In genomic region chr2:28578003-28578402, GRCm38 (mm10) we compare ENCODE assay signal across 8 mouse cellular contexts. TPM values are rescaled to one million over a fixed set of nuclear protein-coding genes. Genes with fewer than 3 reads are reported as not detected.
DNase-seq lines count a peak whose midpoint lies in the region; ATAC-seq and TF ChIP-seq lines count a peak whose summit lies in the region.

No protein-coding gene starts in this region.

- H3K9ac ChIP-seq in hindbrain, postnatal 0 days (replicated peaks; ENCODE audit: low read length) = no peak overlapping the region
- no peak overlapping the region for H3K9ac ChIP-seq in hindbrain, embryonic 13.5 days
- no peak overlapping the region for H3K9ac ChIP-seq in limb, embryonic 11.5 days (ENCODE audit: low read length)
- H3K9ac ChIP-seq in heart, embryonic 12.5 days = no peak overlapping the region

- ATAC-seq in hindbrain, postnatal 0 days = no peak
- no peak for ATAC-seq in hindbrain, embryonic 13.5 days (ENCODE audit: low FRiP score)
- no peak for ATAC-seq in G1E (ENCODE audit: extremely low read depth, insufficient number of reproducible peaks, low FRiP score, poor library complexity, severe bottlenecking)
- no peak for ATAC-seq in limb, embryonic 11.5 days (ENCODE audit: insufficient number of reproducible peaks, low FRiP score, low TSS enrichment, low read depth)
- no peak for ATAC-seq in heart, embryonic 12.5 days (ENCODE audit: insufficient number of reproducible peaks, low FRiP score)

- H3K27me3 ChIP-seq in hindbrain, postnatal 0 days (ENCODE audit: insufficient read depth, low read length) = no peaks in the 10 kb centered on the region
- H3K27me3 ChIP-seq in hindbrain, embryonic 13.5 days = no peaks in the 10 kb centered on the region
- no peaks in the 10 kb centered on the region for H3K27me3 ChIP-seq in G1E (ENCODE audit: insufficient read depth, low read length)
- no peaks in the 10 kb centered on the region for H3K27me3 ChIP-seq in limb, embryonic 11.5 days (ENCODE audit: control insufficient read depth, insufficient read depth, low read length)
- no peaks in the 10 kb centered on the region for H3K27me3 ChIP-seq in heart, embryonic 12.5 days (replicated peaks)

- TF ChIP-seq CTCF in hindbrain, postnatal 0 days (IDR thresholded peaks at IDR 0.05; ENCODE audit: low read depth) = peak; percentile 62
- peak; percentile 26; the same call in 1 of the 2 replicates for TF ChIP-seq CTCF in G1E (IDR thresholded peaks at IDR 0.05; ENCODE audit: low read depth, low read length)

- H3K36me3 ChIP-seq in hindbrain, postnatal 0 days (ENCODE audit: insufficient read depth, low read length) = peaks cover 31% of the 10 kb centered on the region
- peaks cover 73% of the 10 kb centered on the region for H3K36me3 ChIP-seq in hindbrain, embryonic 13.5 days
- peaks cover 82% of the 10 kb centered on the region for H3K36me3 ChIP-seq in G1E (replicated peaks)
- H3K36me3 ChIP-seq in limb, embryonic 11.5 days (ENCODE audit: control insufficient read depth, insufficient read depth, low read length) = peaks cover 29% of the 10 kb centered on the region
- peaks cover 76% of the 10 kb centered on the region for H3K36me3 ChIP-seq in heart, embryonic 12.5 days

- DNase-seq in hindbrain, postnatal 0 days (ENCODE audit: low spot score) = no peak
- DNase-seq in A20 (ENCODE audit: low read depth, low spot score) = peak; percentile 50
- DNase-seq in G1E (ENCODE audit: low spot score) = peak; percentile 29
- peak; percentile 47 for DNase-seq in limb, embryonic 11.5 days (ENCODE audit: low spot score)
- DNase-seq in c-Kit-positive CD71-positive TER-119-positive erythroid progenitor cells, embryonic 14.5 days (ENCODE audit: low spot score) = no peak
- no peak for DNase-seq in cerebellum, adult 8-10 months

- no peaks in the 10 kb centered on the region for H3K9me3 ChIP-seq in hindbrain, postnatal 0 days (ENCODE audit: low read length)
- no peaks in the 10 kb centered on the region for H3K9me3 ChIP-seq in hindbrain, embryonic 13.5 days
- no peaks in the 10 kb centered on the region for H3K9me3 ChIP-seq in G1E (replicated peaks)
- no peaks in the 10 kb centered on the region for H3K9me3 ChIP-seq in limb, embryonic 11.5 days (ENCODE audit: control insufficient read depth, low read length)
- H3K9me3 ChIP-seq in heart, embryonic 12.5 days (replicated peaks) = no peaks in the 10 kb centered on the region

- H3K4me3 ChIP-seq in hindbrain, postnatal 0 days (ENCODE audit: low read length) = no peak overlapping the region
- H3K4me3 ChIP-seq in hindbrain, embryonic 13.5 days = no peak overlapping the region
- H3K4me3 ChIP-seq in G1E (ENCODE audit: low read depth, low read length) = no peak overlapping the region
- H3K4me3 ChIP-seq in limb, embryonic 11.5 days (ENCODE audit: low read depth, low read length) = no peak overlapping the region
- no peak overlapping the region for H3K4me3 ChIP-seq in heart, embryonic 12.5 days

- WGBS in hindbrain, postnatal 0 days = 58% methylated on average over 5 of the region's 5 CpGs
- WGBS in hindbrain, embryonic 13.5 days = 74% methylated on average over 5 of the region's 5 CpGs
- 79% methylated on average over 5 of the region's 5 CpGs for WGBS in limb, embryonic 11.5 days
- 75% methylated on average over 5 of the region's 5 CpGs for whole genome bisulfite sequencing in heart, embryonic 12.5 days

- no peak overlapping the region for H3K27ac ChIP-seq in hindbrain, postnatal 0 days
- H3K27ac ChIP-seq in hindbrain, embryonic 13.5 days = no peak overlapping the region
- no peak overlapping the region for H3K27ac ChIP-seq in limb, embryonic 11.5 days (replicated peaks; ENCODE audit: low read depth, low read length)
- no peak overlapping the region for H3K27ac ChIP-seq in heart, embryonic 12.5 days (ENCODE audit: poor library complexity, severe bottlenecking)

- H3K4me1 ChIP-seq in hindbrain, postnatal 0 days (ENCODE audit: insufficient read depth, low read length) = peaks cover 10% of the 10 kb centered on the region; the same call in 1 of the 2 replicates
- peaks cover 21% of the 10 kb centered on the region for H3K4me1 ChIP-seq in hindbrain, embryonic 13.5 days (replicated peaks)
- peaks cover 16% of the 10 kb centered on the region for H3K4me1 ChIP-seq in G1E (ENCODE audit: insufficient read depth, low read depth, low read length)
- H3K4me1 ChIP-seq in limb, embryonic 11.5 days (ENCODE audit: control insufficient read depth, insufficient read depth, low read length) = peaks cover 3% of the 10 kb centered on the region; the same call in 1 of the 2 replicates
- peaks cover 6% of the 10 kb centered on the region; the same call in 1 of the 2 replicates for H3K4me1 ChIP-seq in heart, embryonic 12.5 days (replicated peaks)

- no peak overlapping the region for H3K4me2 ChIP-seq in hindbrain, postnatal 0 days (ENCODE audit: low read depth, low read length)
- no peak overlapping the region for H3K4me2 ChIP-seq in hindbrain, embryonic 13.5 days
- H3K4me2 ChIP-seq in limb, embryonic 11.5 days (ENCODE audit: low read depth, severe bottlenecking) = no peak overlapping the region
- H3K4me2 ChIP-seq in heart, embryonic 12.5 days = no peak overlapping the region

RNA-seq across cellular contexts. Expression of gene Gtf3c5, which starts 5.5 kb away (rescaled TPM):
- 23.1 and 28.4 TPM in 2 replicates for total RNA-seq in hindbrain, postnatal 0 days (2014; rRNA removed)
- polyA plus RNA-seq in hindbrain, postnatal 0 days (2015; fragmentation: Nextera tagmentation; extraction: Ambion mirVana) = 27.4 and 29.5 TPM in 2 replicates
- polyA plus RNA-seq in hindbrain, embryonic 13.5 days (2015; fragmentation: Nextera tagmentation; extraction: Ambion mirVana) = 40.8 and 46.8 TPM in 2 replicates
- 60.2 and 60.9 TPM in 2 replicates for total RNA-seq in G1E (2014; fragmentation: Nextera tagmentation)
- 16.6 and 19.0 TPM in 2 replicates for total RNA-seq in G1E (2017)
- 19.6 and 26.0 TPM in 2 replicates for polyA plus RNA-seq in G1E (2012)
- polyA plus RNA-seq in limb, embryonic 11.5 days (2014; fragmentation: Nextera tagmentation; extraction: Ambion mirVana) = 48.6 and 48.9 TPM in 2 replicates
- 32.5 and 34.2 TPM in 2 replicates for polyA plus RNA-seq in heart, embryonic 12.5 days (2016; fragmentation: Nextera tagmentation; extraction: Ambion mirVana)

RNA-seq across cellular contexts. Expression of gene Cel, which starts 14.8 kb away (rescaled TPM):
- not detected in 2 replicates for total RNA-seq in hindbrain, postnatal 0 days (2014; rRNA removed)
- polyA plus RNA-seq in hindbrain, postnatal 0 days (2015; fragmentation: Nextera tagmentation; extraction: Ambion mirVana) = not detected in 2 replicates
- polyA plus RNA-seq in hindbrain, embryonic 13.5 days (2015; fragmentation: Nextera tagmentation; extraction: Ambion mirVana) = 0.08 and 0.13 TPM in 2 replicates
- not detected in 2 replicates for total RNA-seq in G1E (2014; fragmentation: Nextera tagmentation)
- not detected in 2 replicates for total RNA-seq in G1E (2017)
- polyA plus RNA-seq in G1E (2012) = not detected in 2 replicates
- not detected in 2 replicates for polyA plus RNA-seq in limb, embryonic 11.5 days (2014; fragmentation: Nextera tagmentation; extraction: Ambion mirVana)
- polyA plus RNA-seq in heart, embryonic 12.5 days (2016; fragmentation: Nextera tagmentation; extraction: Ambion mirVana) = not detected in 2 replicates

RNA-seq across cellular contexts. Expression of gene Gfi1b, which starts 43.8 kb away (rescaled TPM):
- total RNA-seq in hindbrain, postnatal 0 days (2014; rRNA removed) = not detected in 2 replicates
- not detected in 2 replicates for polyA plus RNA-seq in hindbrain, postnatal 0 days (2015; fragmentation: Nextera tagmentation; extraction: Ambion mirVana)
- polyA plus RNA-seq in hindbrain, embryonic 13.5 days (2015; fragmentation: Nextera tagmentation; extraction: Ambion mirVana) = 0.19 and 0.23 TPM in 2 replicates
- 537 and 588 TPM in 2 replicates for total RNA-seq in G1E (2014; fragmentation: Nextera tagmentation)
- 104 and 131 TPM in 2 replicates for total RNA-seq in G1E (2017)
- polyA plus RNA-seq in G1E (2012) = 649 and 739 TPM in 2 replicates
- 0.77 and 2.2 TPM in 2 replicates for polyA plus RNA-seq in limb, embryonic 11.5 days (2014; fragmentation: Nextera tagmentation; extraction: Ambion mirVana)
- polyA plus RNA-seq in heart, embryonic 12.5 days (2016; fragmentation: Nextera tagmentation; extraction: Ambion mirVana) = 3.9 and 5.6 TPM in 2 replicates

Comparison
In these comparisons a context has a peak if more than half of its experiments do, and no peak if none do; other contexts are left out.
1. DNase-seq: peak in A20 (single experiment), G1E (single experiment) and limb, embryonic 11.5 days (single experiment); none in hindbrain, postnatal 0 days (single experiment), c-Kit-positive CD71-positive TER-119-positive erythroid progenitor cells, embryonic 14.5 days (single experiment) and cerebellum, adult 8-10 months (single experiment).
2. RNA of gene Gfi1b, which starts 43.8 kb away (polyA plus RNA-seq): 649 to 739 TPM in G1E; 3.9 to 5.6 TPM in heart, embryonic 12.5 days, 0.77 to 2.2 TPM in limb, embryonic 11.5 days, 0.19 to 0.23 TPM in hindbrain, embryonic 13.5 days and not detected in hindbrain, postnatal 0 days; every median in the first group is over 10 times any median in the second.